Mouse (Mus musculus): ENCODE data around the gene Ppm1g.

- TF ChIP-seq CTCF (conservative IDR thresholded peaks at IDR 0.05 in 1 of 2, IDR thresholded peaks at IDR 0.05 in 1 of 2; ENCODE audit: low read depth in 2 of 2, low read length in 2 of 2) (no peak), ZNF384 (IDR thresholded peaks at IDR 0.05; ENCODE audit: low read depth, low read length) (no peak), MAZ (IDR thresholded peaks at IDR 0.05; ENCODE audit: low read depth, low read length) (no peak), ZMIZ1 (IDR thresholded peaks at IDR 0.05; ENCODE audit: low read depth, low read length) (no peak), ZC3H11A (IDR thresholded peaks at IDR 0.05; ENCODE audit: low read depth, low read length) (no peak), EP300 (IDR thresholded peaks at IDR 0.05; ENCODE audit: low read length) (no peak), POLR2A (IDR thresholded peaks at IDR 0.05; ENCODE audit: low read depth, low read length) (no peak), HCFC1 (IDR thresholded peaks at IDR 0.05; ENCODE audit: low read depth, low read length) (no peak)
Measured at GRCm38 (mm10) chr5:31197072-31197471, 23.4 kb downstream of the Ppm1g start.

Measured in CH12.LX (cell line).